Mouse (Mus musculus): Measurements from ENCODE around the gene Lin54. TPM values are rescaled to one million over a fixed set of nuclear protein-coding genes. Genes with fewer than 3 reads are reported as not detected.

The Lin54 gene
- polyA plus RNA-seq, 1 experiment, result 7.9 TPM

DNA sequence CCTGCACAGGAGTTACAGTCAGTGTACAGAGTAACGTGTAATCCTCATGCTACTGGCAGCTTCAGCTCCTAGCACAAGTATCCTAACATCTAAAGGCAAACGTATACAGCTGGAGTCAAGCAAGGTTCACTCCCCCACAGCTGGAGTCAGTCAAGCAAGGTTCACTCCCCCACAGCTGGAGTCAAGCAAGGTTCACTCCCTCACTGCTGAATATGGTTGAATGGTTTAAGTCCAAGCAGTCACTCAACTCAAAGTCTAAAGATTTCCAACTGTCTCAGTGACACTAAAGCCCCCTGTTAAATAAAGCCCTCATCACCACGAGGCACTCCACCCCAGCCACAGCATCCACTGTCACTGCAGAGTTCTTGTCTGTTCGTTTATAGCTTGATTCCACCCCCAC lies 8.7 kb downstream of the Lin54 start:
- DNase-seq (ENCODE audit: extremely low spot score in 1 of 2, low spot score in 1 of 2), result no peak

DNA sequence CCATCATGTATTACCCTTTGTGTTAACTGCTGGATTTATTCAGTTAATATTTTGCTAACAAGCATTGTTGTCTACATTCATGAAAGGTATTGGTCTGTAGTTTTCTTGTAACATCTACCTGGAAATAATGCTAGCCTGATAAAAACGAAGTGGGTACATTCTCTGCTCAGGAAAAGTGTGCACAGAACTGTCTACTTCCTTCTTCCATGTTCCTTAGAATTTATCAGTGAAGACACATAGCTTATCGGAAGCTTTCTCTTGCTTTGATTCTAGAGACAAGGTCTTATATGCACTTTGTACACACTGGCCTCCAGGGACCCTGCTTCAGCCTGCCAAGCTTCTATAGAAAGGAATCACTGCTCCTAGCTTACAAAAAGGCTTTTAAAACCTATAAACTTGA lies 11.1 kb downstream of the Lin54 start:
- DNase-seq (ENCODE audit: extremely low spot score in 1 of 2, low spot score in 1 of 2), result no peak

GRCm38 (mm10) chr5:100488231-100488630 lies 12.2 kb downstream of the Lin54 start:
- no peak for DNase-seq (ENCODE audit: extremely low spot score in 1 of 2, low spot score in 1 of 2)

- no peak for DNase-seq (ENCODE audit: extremely low spot score in 1 of 2, low spot score in 1 of 2)
Observed at GRCm38 (mm10) chr5:100487120-100487519, 13.3 kb downstream of the Lin54 start.

- no peak for DNase-seq (ENCODE audit: extremely low spot score in 1 of 2, low spot score in 1 of 2)
Observed at GRCm38 (mm10) chr5:100483569-100483968, 16.9 kb downstream of the Lin54 start.

DNA sequence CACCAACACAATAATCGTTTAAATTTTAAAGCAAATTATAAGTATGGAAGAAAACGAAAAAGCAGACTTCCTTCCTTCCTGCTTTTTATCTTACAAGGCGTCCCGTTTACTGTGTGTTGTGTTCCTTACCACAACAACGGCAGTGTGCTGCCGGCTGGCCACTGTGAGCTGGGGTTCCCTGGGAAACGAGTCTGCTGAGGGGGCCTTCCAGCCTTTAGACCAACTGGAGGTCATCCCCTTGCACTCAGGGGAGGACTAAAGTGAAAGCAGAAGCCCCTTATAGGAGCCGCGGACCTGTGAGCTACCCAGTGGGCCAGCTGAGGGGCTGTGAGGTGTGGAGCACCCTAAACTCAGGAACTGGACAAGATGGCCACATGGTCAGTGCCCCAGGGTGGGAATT lies 22.8 kb downstream of the Lin54 start:
- no peak for DNase-seq (ENCODE audit: extremely low spot score in 1 of 2, low spot score in 1 of 2)

DNA sequence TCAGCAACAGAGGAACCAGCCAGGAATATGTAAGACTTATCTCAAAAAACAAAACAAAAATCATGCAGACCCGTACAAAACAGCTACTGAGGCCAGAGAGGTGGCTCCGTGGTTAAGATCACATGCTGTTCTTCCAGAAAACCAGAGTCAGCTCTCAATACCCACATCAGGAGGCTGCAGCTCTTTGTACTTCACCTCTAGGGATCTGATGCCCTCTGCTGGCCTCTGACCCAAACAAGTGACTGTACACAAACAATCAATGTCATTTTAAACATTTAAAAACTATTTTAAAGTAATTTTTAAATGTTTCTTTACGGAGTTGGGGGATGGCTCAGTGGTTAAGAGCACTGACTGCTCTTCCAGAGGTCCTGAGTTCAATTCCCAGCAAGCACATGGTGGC lies 24.1 kb downstream of the Lin54 start:
- DNase-seq (ENCODE audit: extremely low spot score in 1 of 2, low spot score in 1 of 2), result no peak

GRCm38 (mm10) chr5:100467336-100467735 lies 33.1 kb downstream of the Lin54 start:
- DNase-seq (ENCODE audit: extremely low spot score in 1 of 2, low spot score in 1 of 2), result no peak

- no peak for DNase-seq (ENCODE audit: extremely low spot score in 1 of 2, low spot score in 1 of 2)
Observed at GRCm38 (mm10) chr5:100466624-100467023, 33.8 kb downstream of the Lin54 start.

GRCm38 (mm10) chr5:100462374-100462773 lies 38.1 kb downstream of the Lin54 start:
- no peak for DNase-seq (ENCODE audit: extremely low spot score in 1 of 2, low spot score in 1 of 2)

GRCm38 (mm10) chr5:100461526-100461925 lies 38.9 kb downstream of the Lin54 start:
- no peak for DNase-seq (ENCODE audit: extremely low spot score in 1 of 2, low spot score in 1 of 2)

GRCm38 (mm10) chr5:100459468-100459867 lies 41.0 kb downstream of the Lin54 start:
- no peak for DNase-seq (ENCODE audit: extremely low spot score in 1 of 2, low spot score in 1 of 2)

GRCm38 (mm10) chr5:100451871-100452270 lies 48.6 kb downstream of the Lin54 start:
- DNase-seq (ENCODE audit: extremely low spot score in 1 of 2, low spot score in 1 of 2), result no peak

DNA sequence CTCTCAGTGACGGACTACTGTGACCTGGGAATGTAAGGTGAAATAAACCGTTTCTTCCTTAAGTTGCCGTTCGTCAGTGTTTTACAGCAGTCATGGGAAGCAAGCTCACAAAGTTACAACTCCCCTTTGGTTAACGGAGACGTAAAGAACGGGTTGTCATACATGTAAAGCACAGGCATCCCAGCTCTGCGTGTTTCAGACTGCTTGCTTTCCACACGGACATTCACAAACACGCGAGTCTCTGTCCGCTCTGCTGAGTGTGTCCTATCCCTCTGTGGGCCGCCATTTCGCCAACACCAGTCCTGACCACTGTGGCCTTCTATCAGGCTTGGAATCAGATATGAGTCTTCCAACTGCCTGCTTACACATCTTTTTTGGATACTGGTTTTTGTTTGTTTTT lies 61.6 kb downstream of the Lin54 start:
- no peak for DNase-seq (ENCODE audit: extremely low spot score in 1 of 2, low spot score in 1 of 2)

- DNase-seq (ENCODE audit: extremely low spot score in 1 of 2, low spot score in 1 of 2), result no peak
Observed at GRCm38 (mm10) chr5:100437917-100438316, 62.5 kb downstream of the Lin54 start.

GRCm38 (mm10) chr5:100437086-100437485 lies 63.4 kb downstream of the Lin54 start:
- no peak for DNase-seq (ENCODE audit: extremely low spot score in 1 of 2, low spot score in 1 of 2)

GRCm38 (mm10) chr5:100430966-100431365 lies 69.5 kb downstream of the Lin54 start:
- DNase-seq (ENCODE audit: extremely low spot score in 1 of 2, low spot score in 1 of 2), result no peak

DNA sequence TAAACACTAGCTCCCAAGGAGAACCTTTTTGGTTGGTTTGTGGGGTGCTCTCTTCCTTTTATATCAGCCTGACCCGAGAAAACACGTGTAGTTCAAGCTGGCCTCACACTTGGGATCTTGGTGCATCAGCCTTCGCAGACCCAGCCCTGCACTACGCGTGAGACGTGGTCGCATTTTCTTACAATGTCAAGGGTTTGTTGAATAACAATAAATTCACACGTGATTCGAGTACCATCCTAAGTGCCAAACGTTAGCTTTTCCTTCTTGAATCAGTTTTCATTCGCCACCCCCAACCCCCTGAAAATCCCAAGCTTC lies 70.4 kb downstream of the Lin54 start:
- DNase-seq (ENCODE audit: extremely low spot score in 1 of 2, low spot score in 1 of 2), result no peak

- peak; percentile 90 to 94 for DNase-seq (ENCODE audit: extremely low spot score in 1 of 2, low spot score in 1 of 2)
Observed at GRCm38 (mm10) chr5:100429344-100430075, 70.9 kb downstream of the Lin54 start.

GRCm38 (mm10) chr5:100428734-100429343 lies 71.6 kb downstream of the Lin54 start:
- DNase-seq (ENCODE audit: extremely low spot score in 1 of 2, low spot score in 1 of 2), result no peak

GRCm38 (mm10) chr5:100428031-100428733 lies 72.3 kb downstream of the Lin54 start:
- DNase-seq (ENCODE audit: extremely low spot score in 1 of 2, low spot score in 1 of 2), result peak in 1 of 2 experiments; percentile 44

- no peak for DNase-seq (ENCODE audit: extremely low spot score in 1 of 2, low spot score in 1 of 2)
Observed at GRCm38 (mm10) chr5:100427276-100427675, 73.2 kb downstream of the Lin54 start.
